In the genomic region with DNA sequence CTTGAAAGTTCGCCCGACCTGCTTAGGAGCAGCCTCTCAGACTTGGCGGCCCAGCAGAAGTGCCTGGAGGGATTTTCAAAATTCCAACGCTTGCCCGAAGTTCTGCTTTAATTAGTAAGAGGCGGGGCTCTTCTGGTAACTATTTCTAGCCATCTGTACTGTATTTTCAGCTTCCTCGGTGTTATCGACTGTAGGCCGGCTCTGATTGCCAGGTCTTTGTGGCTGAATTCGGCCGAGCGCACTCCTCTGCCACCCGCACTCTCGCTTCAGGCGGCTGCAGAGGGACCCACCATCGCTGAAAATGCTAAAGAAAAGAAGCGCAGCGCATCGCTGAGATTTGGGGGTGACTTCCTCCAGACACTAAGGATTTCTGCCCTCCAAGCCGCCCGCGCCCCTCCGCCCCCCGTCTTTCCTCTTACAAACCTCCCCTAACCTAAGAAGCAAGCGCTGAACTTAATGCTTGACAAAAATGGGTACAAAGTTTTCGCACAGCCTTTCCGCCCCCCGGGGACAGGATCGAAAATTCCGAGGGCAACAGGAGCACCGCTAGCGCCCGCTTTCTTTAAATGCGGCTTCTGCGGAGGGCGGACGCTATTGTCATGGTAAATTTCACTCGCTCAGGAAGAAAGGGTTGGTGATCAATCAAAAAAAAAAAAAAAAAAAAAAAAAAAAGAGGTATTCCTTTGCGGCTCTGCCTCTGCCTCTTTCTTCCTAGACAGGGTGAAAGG, we compare ENCODE assay signal across 8 mouse cellular contexts. TPM values are rescaled to one million over a fixed set of nuclear protein-coding genes. Genes with fewer than 3 reads are reported as not detected.
DNase-seq lines count a peak whose midpoint lies in the region; ATAC-seq and TF ChIP-seq lines count a peak whose summit lies in the region.

No protein-coding gene starts in this region.

- 0 out of 2 replicates have a peak, but pooled peaks have one; percentile 63 for ATAC-seq in heart, embryonic 15.5 days (replicated peaks; ENCODE audit: insufficient number of reproducible peaks, insufficient read depth, low FRiP score, low read depth)

- no peak overlapping the region for H3K27ac ChIP-seq in cerebellum, adult 2 months (ENCODE audit: insufficient read depth, low read length)
- H3K27ac ChIP-seq in heart, embryonic 15.5 days = peak overlapping the region; percentile 89

- no peaks in the 10 kb centered on the region for H3K4me1 ChIP-seq in cerebellum, adult 2 months (ENCODE audit: control insufficient read depth, insufficient read depth, low read length)
- H3K4me1 ChIP-seq in heart, embryonic 15.5 days (replicated peaks) = peaks cover 6% of the 10 kb centered on the region

- no peaks in the 10 kb centered on the region for H3K9me3 ChIP-seq in heart, embryonic 15.5 days (replicated peaks)

- no peak for TF ChIP-seq POLR2A in cerebellum, adult 2 months (IDR thresholded peaks at IDR 0.05; ENCODE audit: borderline replicate concordance, insufficient read depth, low read length)

- WGBS in cerebellum, adult 2 months = 7% methylated on average over 39 of the region's 39 CpGs
- WGBS in heart, embryonic 15.5 days = 2% methylated on average over 39 of the region's 39 CpGs

- H3K9ac ChIP-seq in heart, embryonic 15.5 days = peak overlapping the region; percentile 67

- H3K4me3 ChIP-seq in cerebellum, adult 2 months (replicated peaks; ENCODE audit: insufficient read depth, low read depth, low read length) = peak overlapping the region; percentile 46
- peak overlapping the region; percentile 69 for H3K4me3 ChIP-seq in heart, embryonic 15.5 days

- peak overlapping the region; percentile 88 for H3K4me2 ChIP-seq in heart, embryonic 15.5 days

- peaks cover 2% of the 10 kb centered on the region; the same call in 1 of the 2 replicates for H3K27me3 ChIP-seq in cerebellum, adult 2 months (ENCODE audit: control insufficient read depth, insufficient read depth, low read length)
- no peaks in the 10 kb centered on the region; the same call in 1 of the 2 replicates for H3K27me3 ChIP-seq in heart, embryonic 15.5 days

- DNase-seq in cerebellum, adult 2 months = peak in 1 of 2 experiments; percentile 16
- no peak for DNase-seq in cerebellum, postnatal 4 days (ENCODE audit: low spot score in 2 of 2)
- peak; percentile 79 for DNase-seq in embryo, embryonic 10 days (ENCODE audit: low spot score)
- DNase-seq in kidney, postnatal 10 days = peak; percentile 41
- peak; percentile 64 for DNase-seq in mesoderm, embryonic 11.5 days (ENCODE audit: low read depth, low spot score)
- DNase-seq in urinary bladder, postnatal 14 days (ENCODE audit: low spot score) = no peak
- DNase-seq in spleen, adult 12 weeks (ENCODE audit: low spot score) = no peak

- no peaks in the 10 kb centered on the region for H3K36me3 ChIP-seq in heart, embryonic 15.5 days

- no peak for TF ChIP-seq CTCF in cerebellum, adult 2 months (IDR thresholded peaks at IDR 0.05; ENCODE audit: borderline replicate concordance, insufficient read depth, low read depth, low read length)

RNA-seq across cellular contexts. Expression of a gene that starts 0.5 kb away (rescaled TPM):
- 4.4 and 4.6 TPM in 2 replicates for polyA plus RNA-seq in cerebellum, adult 2 months (2012; rRNA removed)
- 11.3 and 12.5 TPM in 2 replicates for polyA plus RNA-seq in heart, embryonic 15.5 days (2015; fragmentation: Nextera tagmentation; extraction: Ambion mirVana)

RNA-seq across cellular contexts. Expression of a gene that starts 7.7 kb away (rescaled TPM):
- polyA plus RNA-seq in cerebellum, adult 2 months (2012; rRNA removed) = 0.13 and 0.16 TPM in 2 replicates
- 0.56 and 0.64 TPM in 2 replicates for polyA plus RNA-seq in heart, embryonic 15.5 days (2015; fragmentation: Nextera tagmentation; extraction: Ambion mirVana)

Comparison
In these comparisons a context has a peak if more than half of its experiments do, and no peak if none do; other contexts are left out.
1. DNase-seq: peak in embryo, embryonic 10 days (single experiment), kidney, postnatal 10 days (single experiment) and mesoderm, embryonic 11.5 days (single experiment); none in cerebellum, postnatal 4 days (0 of 2), urinary bladder, postnatal 14 days (single experiment) and spleen, adult 12 weeks (single experiment).